Mouse (Mus musculus): ENCODE measurements around the gene Lhx5. TPM values are rescaled to one million over a fixed set of nuclear protein-coding genes. Genes with fewer than 3 reads are reported as not detected.

Lhx5 gene
- total RNA-seq, 2 experiments from 2014 or later, result not detected

DNA sequence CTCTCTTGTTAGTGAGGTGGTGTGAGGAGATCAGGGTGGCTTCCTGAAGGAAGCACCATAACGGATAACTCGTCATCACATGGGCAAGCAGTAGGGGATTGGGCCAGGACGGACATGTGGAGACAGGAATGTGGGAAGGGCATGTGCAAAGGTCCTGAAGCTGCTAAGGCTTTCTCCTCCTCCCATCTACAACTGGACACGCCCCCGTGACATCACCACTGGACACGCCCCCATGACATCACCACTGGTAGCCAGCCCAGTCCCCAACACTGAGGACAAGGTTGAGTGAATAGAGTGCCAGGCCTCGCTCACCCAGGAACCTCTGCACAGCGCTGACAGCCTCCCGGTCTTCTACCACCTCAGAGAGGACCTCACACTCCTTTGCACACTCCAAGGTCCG is 27.6 kb downstream of the Lhx5 start:
- no peak for ATAC-seq (ENCODE audit: poor library complexity, severe bottlenecking)

DNA sequence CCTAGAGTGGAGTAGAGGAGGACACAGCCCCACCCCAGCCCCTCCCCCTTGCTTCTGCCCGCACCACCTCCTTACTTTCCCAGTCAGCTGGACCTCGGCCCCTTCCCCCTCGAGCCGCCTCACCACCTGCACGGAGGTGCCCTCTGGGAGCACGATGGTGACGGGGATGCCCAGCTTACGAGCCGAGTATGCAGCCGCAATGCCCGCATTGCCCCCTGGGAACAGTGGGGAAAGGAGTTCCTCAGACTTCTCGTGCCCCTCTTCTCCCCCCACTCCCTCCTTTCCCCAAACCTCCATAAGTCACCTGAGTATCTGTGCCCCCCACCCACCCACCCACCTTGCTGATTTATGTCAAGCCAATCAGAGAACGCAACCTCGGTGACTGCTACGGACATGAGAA is 30.4 kb downstream of the Lhx5 start:
- no peak for ATAC-seq (ENCODE audit: poor library complexity, severe bottlenecking)

DNA sequence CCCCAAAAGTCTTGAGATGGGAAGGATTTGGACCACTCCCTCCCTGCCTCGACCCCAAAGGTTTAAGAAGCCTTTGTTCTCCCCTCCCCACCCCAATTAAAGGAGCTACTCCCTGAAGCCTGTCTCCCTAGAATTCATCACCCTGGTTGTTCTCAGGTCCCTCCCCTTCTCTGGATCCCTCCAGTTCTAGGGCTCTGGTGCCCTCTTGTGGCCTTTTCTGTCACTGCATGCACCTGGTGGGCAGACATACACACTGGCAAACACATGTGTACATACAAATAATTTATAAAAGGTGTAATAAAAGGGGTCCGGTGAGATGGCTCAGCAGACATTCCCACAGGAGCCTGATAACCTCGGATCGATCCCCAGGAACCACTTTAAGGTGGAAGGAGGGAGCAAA is 32.8 kb downstream of the Lhx5 start:
- ATAC-seq (ENCODE audit: poor library complexity, severe bottlenecking), result no peak

- ATAC-seq (ENCODE audit: poor library complexity, severe bottlenecking), result peak; percentile 33; the same call in 1 of the 2 replicates
Measured at GRCm38 (mm10) chr5:120465062-120465461, 33.6 kb downstream of the Lhx5 start.

- peak; percentile 51 for ATAC-seq (ENCODE audit: poor library complexity, severe bottlenecking)
Measured at GRCm38 (mm10) chr5:120465860-120466259, 34.4 kb downstream of the Lhx5 start.

DNA sequence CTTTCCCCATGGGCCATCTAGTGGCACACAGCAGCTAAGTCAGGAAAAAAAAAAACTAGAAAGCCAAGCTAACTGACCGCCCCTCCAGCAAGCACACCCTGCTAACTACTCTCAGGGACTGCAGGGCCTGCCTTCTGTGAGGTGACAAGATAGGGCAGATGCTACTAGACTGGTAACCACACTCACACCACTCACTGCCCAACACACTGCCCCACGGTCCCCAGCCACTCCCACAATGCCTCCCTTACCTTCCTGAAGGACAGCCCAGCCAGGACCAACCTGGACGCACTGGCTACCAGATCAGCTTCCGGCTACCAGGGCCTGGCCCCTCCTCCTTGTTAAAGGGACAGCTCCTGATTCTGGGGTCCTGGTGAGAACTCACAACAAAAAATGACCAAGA is 35.5 kb downstream of the Lhx5 start:
- no peak for ATAC-seq (ENCODE audit: poor library complexity, severe bottlenecking)

DNA sequence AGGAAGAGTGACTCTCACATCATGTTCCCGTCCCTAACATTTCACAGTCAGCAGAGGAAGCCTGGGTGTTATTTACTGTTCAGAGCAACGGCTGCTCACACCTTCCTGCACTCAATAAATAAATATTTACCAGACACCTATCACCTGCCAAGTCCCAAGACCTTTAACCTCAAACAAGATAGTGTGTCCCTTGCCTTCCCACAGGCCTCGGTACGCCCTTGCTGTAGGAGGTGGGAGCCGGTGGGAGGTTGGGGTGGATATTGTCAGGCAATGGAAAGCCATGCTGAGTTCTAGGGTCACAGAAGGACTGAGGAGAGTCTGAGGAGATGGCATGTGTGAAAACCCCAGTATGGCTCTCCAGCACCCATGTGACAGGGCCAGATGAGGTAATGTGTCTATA is 36.8 kb downstream of the Lhx5 start:
- no peak for ATAC-seq (ENCODE audit: poor library complexity, severe bottlenecking)

DNA sequence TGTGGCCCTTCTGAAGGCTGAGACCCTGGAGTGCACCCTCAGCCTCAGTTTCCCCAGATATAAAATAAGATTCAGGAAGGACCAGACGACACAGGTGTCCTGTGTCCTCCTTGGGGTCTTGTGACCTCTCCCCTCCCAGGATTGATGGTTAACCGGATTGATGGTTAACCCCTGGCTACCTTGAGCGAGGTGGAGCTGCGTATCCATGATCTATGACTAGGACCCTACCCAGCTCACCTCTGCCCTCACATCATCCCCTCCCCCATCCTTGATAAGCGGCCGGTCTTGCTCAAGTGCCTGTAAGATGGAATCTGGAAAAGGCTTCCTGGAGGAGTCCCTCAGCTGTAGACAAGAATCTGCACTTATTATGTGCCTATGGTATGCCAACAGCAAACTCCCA is 37.3 kb downstream of the Lhx5 start:
- ATAC-seq (ENCODE audit: poor library complexity, severe bottlenecking), result no peak

- no peak for ATAC-seq (ENCODE audit: poor library complexity, severe bottlenecking)
Measured at GRCm38 (mm10) chr5:120471538-120471937, 40.0 kb downstream of the Lhx5 start.

DNA sequence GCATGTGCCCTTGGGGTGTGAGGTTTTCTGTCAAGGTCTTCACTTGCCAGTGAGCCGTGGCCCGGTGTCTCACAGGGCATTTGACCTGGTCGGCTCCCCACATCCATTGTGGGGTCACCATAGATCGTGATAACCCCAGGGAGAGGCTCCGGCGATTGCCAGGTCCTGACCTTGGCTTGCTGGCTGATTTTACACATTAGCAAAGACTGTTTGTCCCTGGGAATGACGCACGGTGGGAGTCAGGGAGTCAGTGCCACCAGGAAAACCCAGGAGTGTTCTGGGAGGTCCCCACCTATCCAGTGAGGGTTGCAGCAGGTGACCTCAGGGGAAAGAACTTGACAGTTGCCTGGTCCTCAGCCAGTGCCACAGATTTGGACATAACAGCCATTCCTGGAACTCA is 41.3 kb downstream of the Lhx5 start, which contains the start of gene Sdsl:
Sdsl (minus strand) TSS at position 41 of the 400 bp plus-strand sequence.
- ATAC-seq (ENCODE audit: poor library complexity, severe bottlenecking), result no peak

- no peak for ATAC-seq (ENCODE audit: poor library complexity, severe bottlenecking)
Measured at GRCm38 (mm10) chr5:120473361-120473760, 41.9 kb downstream of the Lhx5 start.

DNA sequence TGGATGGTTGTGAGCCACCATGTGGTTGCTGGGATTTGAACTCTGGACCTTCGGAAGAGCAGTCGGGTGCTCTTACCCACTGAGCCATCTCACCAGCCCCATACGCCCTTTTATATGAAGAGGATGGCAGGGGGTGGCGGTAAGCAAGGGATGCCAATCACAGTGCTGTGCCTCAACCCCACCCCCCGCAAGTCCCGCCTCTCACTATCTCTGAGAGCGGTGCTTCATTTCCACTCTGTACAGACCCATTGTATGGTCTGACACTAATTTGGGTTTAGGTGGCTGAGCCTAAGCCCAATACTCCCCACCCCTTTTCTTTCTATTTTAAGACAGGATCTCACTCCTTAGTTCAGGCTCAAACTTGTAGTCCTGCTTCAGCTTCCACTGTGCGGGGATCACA is 44.4 kb downstream of the Lhx5 start:
- no peak for ATAC-seq (ENCODE audit: poor library complexity, severe bottlenecking)

DNA sequence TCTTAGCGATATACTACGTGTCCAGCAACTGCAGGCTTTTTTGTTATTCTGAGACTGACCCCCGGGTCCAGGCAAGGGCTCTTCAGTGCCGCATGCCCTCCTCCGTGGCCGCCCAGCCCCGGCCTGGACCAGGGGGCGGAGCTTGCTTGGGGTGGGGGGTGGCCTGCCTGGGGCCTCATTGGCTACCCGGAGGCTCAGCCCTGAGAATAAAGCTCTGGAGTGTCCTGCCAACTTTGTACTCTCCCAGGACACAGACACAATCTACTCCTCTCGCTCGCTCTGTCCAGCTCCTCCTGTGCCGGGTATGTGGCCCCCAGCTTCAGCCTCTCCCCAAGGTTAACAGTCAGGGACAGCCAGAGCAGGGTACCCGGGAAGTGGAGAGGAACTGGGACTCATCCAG is 44.8 kb downstream of the Lhx5 start, which contains the start of gene Sds:
Sds (plus strand) TSS at position 231 of the 400 bp plus-strand sequence.
- ATAC-seq (ENCODE audit: poor library complexity, severe bottlenecking), result no peak

DNA sequence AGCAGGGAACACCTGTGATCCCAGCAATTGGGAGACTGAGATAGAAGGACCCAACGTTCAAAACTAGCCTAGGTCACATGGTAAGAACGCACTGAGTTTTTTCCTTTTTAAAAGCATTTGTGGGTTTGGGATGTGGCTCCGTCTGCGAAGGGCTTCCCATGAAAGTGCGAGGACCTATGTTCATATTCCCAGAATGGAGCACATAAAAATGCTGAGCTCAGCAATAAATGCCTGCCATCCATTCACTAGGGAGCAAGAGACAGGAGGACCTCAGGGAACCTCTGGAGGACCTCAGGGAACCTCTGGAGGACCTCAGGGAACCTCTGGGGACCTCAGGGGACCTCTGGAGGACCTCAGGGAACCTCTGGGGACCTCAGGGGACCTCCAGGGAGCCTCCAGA is 46.5 kb downstream of the Lhx5 start:
- ATAC-seq (ENCODE audit: poor library complexity, severe bottlenecking), result no peak

- ATAC-seq (ENCODE audit: poor library complexity, severe bottlenecking), result no peak
Measured at GRCm38 (mm10) chr5:120479538-120479937, 48.0 kb downstream of the Lhx5 start.

- no peak for ATAC-seq (ENCODE audit: poor library complexity, severe bottlenecking)
Measured at GRCm38 (mm10) chr5:120481205-120481604, 49.7 kb downstream of the Lhx5 start.

GRCm38 (mm10) chr5:120483399-120483798 is 51.9 kb downstream of the Lhx5 start:
- no peak for ATAC-seq (ENCODE audit: poor library complexity, severe bottlenecking)

DNA sequence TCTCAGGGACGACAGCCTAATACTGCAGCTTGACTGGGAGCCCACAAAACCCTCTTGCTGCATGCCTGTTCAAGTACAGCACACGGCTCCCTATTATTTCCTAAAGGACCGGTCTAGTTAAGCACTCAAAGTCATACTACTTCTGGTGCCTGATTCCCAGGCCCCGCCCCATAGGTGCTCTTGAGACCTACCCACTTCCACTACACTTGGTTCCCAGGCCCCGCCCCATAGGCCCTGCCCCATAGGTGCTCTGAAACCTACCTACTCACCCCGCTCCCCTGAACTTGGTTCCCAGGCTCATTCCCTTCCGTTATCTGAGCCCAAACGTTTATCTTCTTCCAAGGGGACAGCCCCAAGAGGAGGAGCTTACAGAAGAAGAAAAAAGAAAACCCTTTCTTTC is 56.3 kb downstream of the Lhx5 start:
- no peak for ATAC-seq (ENCODE audit: poor library complexity, severe bottlenecking)

DNA sequence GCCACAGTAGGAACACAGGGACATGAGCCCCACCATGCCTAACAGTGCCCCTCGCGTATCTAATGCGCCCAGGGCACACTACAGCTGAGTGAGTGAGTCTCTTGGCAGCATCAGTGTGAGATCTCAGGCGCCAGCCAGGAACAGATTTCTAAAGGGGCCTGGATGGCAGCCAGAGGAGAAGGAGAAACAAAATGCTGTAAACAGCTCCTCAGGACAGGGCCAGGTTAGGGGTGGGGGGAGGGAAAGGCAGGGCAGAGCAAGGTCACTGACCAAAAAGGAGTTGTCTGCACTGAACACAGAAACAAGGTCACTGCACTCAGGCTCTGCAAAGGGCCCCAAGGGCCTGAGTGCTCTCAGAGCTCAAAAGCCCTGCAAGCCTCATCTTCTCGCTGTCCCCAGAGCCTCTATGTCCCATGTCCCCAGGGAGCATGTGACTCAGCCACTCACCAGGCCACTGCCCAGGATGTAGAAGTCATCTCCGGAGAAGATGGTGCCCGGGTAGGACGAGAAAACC is 59.2 kb downstream of the Lhx5 start:
- no peak for ATAC-seq (ENCODE audit: poor library complexity, severe bottlenecking)
